Mouse (Mus musculus) forebrain, postnatal 0 days (tissue): ENCODE results near the gene Vipr1. TPM values are rescaled to one million over a fixed set of nuclear protein-coding genes. Genes with fewer than 3 reads are reported as not detected.

ENCODE experiments used
- ATAC-seq: fragments of 200-750 bp; cut with Nextera tagmentation; 2 replicates; pipeline ENCODE4 v1.8.0; 2017; ENCODE audit warnings: mild to moderate bottlenecking, moderate library complexity
- DNase-seq: peaks from one replicate; pipeline ENCODE4 v3.0.0-alpha.2; 2015
- H3K27ac ChIP-seq: fragments of 300-500 bp; sonication (generic); 2 replicates; pipeline ENCODE4 v1.5.1; 2014; ENCODE audit warnings: low read depth, mild to moderate bottlenecking, antibody characterized with exemption, low read length, moderate library complexity, mixed read lengths
- H3K27me3 ChIP-seq: fragments of 300-500 bp; sonication (generic); 2 replicates; pipeline ENCODE4 v1.6.1; 2014; ENCODE audit warnings: mild to moderate bottlenecking, low read length, mixed read lengths; ENCODE audit not compliant: insufficient read depth
- H3K36me3 ChIP-seq: fragments of 300-500 bp; sonication (generic); 2 replicates; pipeline ENCODE4 v1.6.1; 2014; ENCODE audit warnings: mild to moderate bottlenecking, moderate library complexity; ENCODE audit not compliant: insufficient read depth
- H3K4me1 ChIP-seq: fragments of 300-500 bp; sonication (generic); 2 replicates; pipeline ENCODE4 v1.6.1; 2014; ENCODE audit warnings: antibody characterized with exemption; ENCODE audit not compliant: insufficient read depth
- H3K4me2 ChIP-seq: fragments of 300-500 bp; sonication (generic); 2 replicates; pipeline ENCODE4 v1.6.1; 2014; ENCODE audit warnings: low read depth, mild to moderate bottlenecking, moderate library complexity
- H3K4me3 ChIP-seq: fragments of 300-500 bp; sonication (generic); 2 replicates; pipeline ENCODE4 v1.5.1; 2014; ENCODE audit warnings: low read depth, low read length, mixed read lengths
- H3K9ac ChIP-seq: fragments of 300-500 bp; sonication (generic); 2 replicates; pipeline ENCODE4 v1.6.1; 2014; ENCODE audit warnings: mild to moderate bottlenecking
- H3K9me3 ChIP-seq: fragments of 300-500 bp; sonication (generic); 2 replicates; pipeline ENCODE4 v1.6.1; 2016; ENCODE audit warnings: low read length
- CTCF ChIP-seq: sonication (generic); IDR thresholded peaks from 2 replicates; pipeline ENCODE4 v1.5.1; 2016; ENCODE audit warnings: antibody characterized with exemption, control low read depth, low read depth
- WGBS: fragments of 180-500 bp; shearing (Covaris S2); extraction: QIAGEN DNeasy Blood & Tissue Kit; methylation state at CpG from one replicate; pipeline ENCODE4 v1.1.7; 2014; 5-methylcytosine and 5-hydroxymethylcytosine counted together
- polyA plus RNA-seq: library from polyadenylated mRNA; unstranded; fragments of >200 nt; fragmentation: Nextera tagmentation; extraction: Ambion mirVana; gene quantifications from 2 replicates; pipeline ENCODE4 v1.2.1, GENCODE M21; 2015
- total RNA-seq: library from RNA; depleted of rRNA; stranded (reverse); fragments of >200 nt; gene quantifications from 2 replicates; pipeline ENCODE4 v1.2.3, GENCODE M21; 2014

Gene Vipr1
- total and polyA plus RNA-seq, 2 experiments from 2014 or later = 0.34 to 0.48 TPM

GRCm38 (mm10) chr9:121613192-121613591 lies 29.3 kb upstream of the Vipr1 start:
- Histone ChIP-seq H3K27ac (no peak overlapping the region), H3K9ac (no peak overlapping the region), H3K9me3 (no peaks in the 10 kb centered on the region), H3K27me3 (no peaks in the 10 kb centered on the region), H3K4me2 (no peak overlapping the region), H3K4me3 (no peak overlapping the region), H3K36me3 (peaks cover 4% of the 10 kb centered on the region; the same call in 1 of the 2 replicates), H3K4me1 (no peaks in the 10 kb centered on the region)
- DNase-seq = no peak
- no peak for TF ChIP-seq CTCF
- ATAC-seq = no peak
- WGBS = 73% methylated on average over 5 of the region's 5 CpGs

GRCm38 (mm10) chr9:121614241-121614757 lies 28.2 kb upstream of the Vipr1 start:
- DNase-seq = no peak
- Histone ChIP-seq H3K36me3 (peaks cover 4% of the 10 kb centered on the region; the same call in 1 of the 2 replicates), H3K27me3 (no peaks in the 10 kb centered on the region), H3K9me3 (no peaks in the 10 kb centered on the region), H3K27ac (no peak overlapping the region), H3K4me3 (no peak overlapping the region), H3K4me1 (no peaks in the 10 kb centered on the region), H3K4me2 (no peak overlapping the region), H3K9ac (no peak overlapping the region)
- no peak for TF ChIP-seq CTCF
- no peak for ATAC-seq

- no peaks in the 10 kb centered on the region for H3K4me1 ChIP-seq
- ATAC-seq = no peak
- WGBS = 61% methylated on average over 3 of the region's 3 CpGs
- no peak for DNase-seq
- H3K36me3 ChIP-seq = peaks cover 4% of the 10 kb centered on the region; the same call in 1 of the 2 replicates
- H3K9ac ChIP-seq = no peak overlapping the region
- no peaks in the 10 kb centered on the region for H3K9me3 ChIP-seq
- no peak overlapping the region for H3K27ac ChIP-seq
- 0 out of 2 replicates have a peak, but pooled peaks have one; percentile 21 for TF ChIP-seq CTCF
- H3K27me3 ChIP-seq = no peaks in the 10 kb centered on the region
- H3K4me2 ChIP-seq = no peak overlapping the region
- H3K4me3 ChIP-seq = no peak overlapping the region
Observed at GRCm38 (mm10) chr9:121616471-121616870, 26.0 kb upstream of the Vipr1 start.

- 44% methylated on average over 7 of the region's 7 CpGs for WGBS
- no peak overlapping the region for H3K4me3 ChIP-seq
- H3K27me3 ChIP-seq = no peaks in the 10 kb centered on the region
- no peak for TF ChIP-seq CTCF
- no peak overlapping the region for H3K9ac ChIP-seq
- peaks cover 3% of the 10 kb centered on the region; the same call in 1 of the 2 replicates for H3K36me3 ChIP-seq
- no peaks in the 10 kb centered on the region for H3K4me1 ChIP-seq
- no peak for ATAC-seq
- H3K27ac ChIP-seq = no peak overlapping the region
- H3K9me3 ChIP-seq = no peaks in the 10 kb centered on the region
- no peak overlapping the region for H3K4me2 ChIP-seq
- DNase-seq = no peak
Observed at GRCm38 (mm10) chr9:121619441-121619840, 23.1 kb upstream of the Vipr1 start.

GRCm38 (mm10) chr9:121623235-121623634 lies 19.3 kb upstream of the Vipr1 start:
- Histone ChIP-seq H3K9ac (no peak overlapping the region), H3K27ac (no peak overlapping the region), H3K4me3 (no peak overlapping the region), H3K4me2 (no peak overlapping the region), H3K36me3 (no peaks in the 10 kb centered on the region), H3K9me3 (no peaks in the 10 kb centered on the region), H3K27me3 (no peaks in the 10 kb centered on the region), H3K4me1 (no peaks in the 10 kb centered on the region)
- DNase-seq (no peak), ATAC-seq (no peak)
- no peak for TF ChIP-seq CTCF
- WGBS = 89% methylated on average over 4 of the region's 4 CpGs

- Histone ChIP-seq H3K27me3 (no peaks in the 10 kb centered on the region), H3K36me3 (no peaks in the 10 kb centered on the region), H3K4me3 (no peak overlapping the region), H3K9ac (no peak overlapping the region), H3K27ac (no peak overlapping the region), H3K9me3 (no peaks in the 10 kb centered on the region), H3K4me1 (no peaks in the 10 kb centered on the region), H3K4me2 (no peak overlapping the region)
- ATAC-seq (no peak), DNase-seq (no peak)
- 90% methylated on average over 2 of the region's 2 CpGs for WGBS
- no peak for TF ChIP-seq CTCF
Observed at GRCm38 (mm10) chr9:121624920-121625319, 17.6 kb upstream of the Vipr1 start.

GRCm38 (mm10) chr9:121630627-121631026 lies 11.9 kb upstream of the Vipr1 start:
- no peak for TF ChIP-seq CTCF
- no peak overlapping the region for H3K9ac ChIP-seq
- H3K27me3 ChIP-seq = no peaks in the 10 kb centered on the region
- H3K9me3 ChIP-seq = no peaks in the 10 kb centered on the region
- ATAC-seq = peak; percentile 47; the same call in 1 of the 2 replicates
- H3K4me1 ChIP-seq = no peaks in the 10 kb centered on the region
- H3K36me3 ChIP-seq = no peaks in the 10 kb centered on the region
- peak overlapping the region; percentile 15; the same call in 1 of the 2 replicates for H3K27ac ChIP-seq
- DNase-seq = peak; percentile 55
- no peak overlapping the region for H3K4me3 ChIP-seq
- WGBS = 76% methylated on average over 1 of the region's 1 CpGs
- no peak overlapping the region for H3K4me2 ChIP-seq
